Mouse (Mus musculus) MEL (cell line): ENCODE measurements around the gene Epb41. TPM values are rescaled to one million over a fixed set of nuclear protein-coding genes. Genes with fewer than 3 reads are reported as not detected.

Source experiments
- DNase-seq: peaks from one replicate; pipeline ENCODE4 v3.0.0; 2011; ENCODE audit warnings: low read depth, low spot score
- H3K27ac ChIP-seq: 2 replicates; pipeline ENCODE4 v1.5.1; 2012; ENCODE audit warnings: low read depth, mild to moderate bottlenecking, control low read depth, low read length, moderate library complexity; ENCODE audit not compliant: control insufficient read depth
- H3K27me3 ChIP-seq, 2 experiments: fragments of 150-350 bp in 1 of 2; sonication (generic) in 1 of 2; 2 replicates each; pipeline ENCODE4 v1.6.1; 2012; ENCODE audit warnings: low read length in 2 of 2, mild to moderate bottlenecking in 2 of 2, improper control_type of control experiment in 1 of 2, moderate library complexity in 1 of 2; ENCODE audit not compliant: insufficient read depth in 2 of 2, control insufficient read depth in 1 of 2
- H3K36me3 ChIP-seq, 2 experiments: 2 replicates each; pipeline ENCODE4 v1.6.1; 2012 to 2014; ENCODE audit warnings: low read length in 2 of 2, improper control_type of control experiment in 1 of 2, inconsistent platforms in 1 of 2, mild to moderate bottlenecking in 1 of 2; ENCODE audit not compliant: insufficient read depth in 2 of 2, control insufficient read depth in 1 of 2
- H3K4me1 ChIP-seq, 2 experiments: fragments of 150-350 bp in 1 of 2; sonication (generic) in 1 of 2; 2 replicates each; pipeline ENCODE4 v1.6.1; 2012; ENCODE audit warnings: low read length in 2 of 2, improper control_type of control experiment in 1 of 2, mild to moderate bottlenecking in 1 of 2; ENCODE audit not compliant: insufficient read depth in 2 of 2, control insufficient read depth in 1 of 2
- H3K4me3 ChIP-seq, 2 experiments: fragments of 150-350 bp in 1 of 2; sonication (generic) in 1 of 2; 2 replicates each; pipeline ENCODE4 v1.5.1; 2012; ENCODE audit warnings: low read depth in 2 of 2, low read length in 2 of 2, mild to moderate bottlenecking in 2 of 2, moderate library complexity in 2 of 2, control low read depth in 1 of 2, improper control_type of control experiment in 1 of 2; ENCODE audit not compliant: control insufficient read depth in 1 of 2, insufficient read depth in 1 of 2
- H3K79me2 ChIP-seq: 2 replicates; pipeline ENCODE4 v1.6.1; 2012; ENCODE audit warnings: mild to moderate bottlenecking, low read length, moderate library complexity; ENCODE audit not compliant: control insufficient read depth, poor library complexity, insufficient read depth
- H3K9ac ChIP-seq: 2 replicates; pipeline ENCODE4 v1.6.1; 2012; ENCODE audit warnings: low read depth, mild to moderate bottlenecking, control low read depth, low read length, moderate library complexity; ENCODE audit not compliant: control insufficient read depth, poor library complexity, severe bottlenecking
- H3K9me3 ChIP-seq: fragments of 150-350 bp; sonication (generic); replicated peaks from 2 replicates; pipeline ENCODE4 v1.6.1; 2012; ENCODE audit warnings: mild to moderate bottlenecking, low read length, improper control_type of control experiment, moderate library complexity; ENCODE audit not compliant: insufficient read depth
- BHLHE40 ChIP-seq: IDR thresholded peaks from 2 replicates; pipeline ENCODE4 v1.6.1; 2012; ENCODE audit warnings: low read depth, mild to moderate bottlenecking, inconsistent platforms, low read length, improper control_type of control experiment, borderline replicate concordance
- CHD1 ChIP-seq: IDR thresholded peaks from 2 replicates; pipeline ENCODE4 v1.6.1; 2012; ENCODE audit warnings: low read depth, mild to moderate bottlenecking, inconsistent platforms, low read length, improper control_type of control experiment
- CHD2 ChIP-seq: IDR thresholded peaks from 2 replicates; pipeline ENCODE4 v1.6.1; 2011; ENCODE audit warnings: low read length, improper control_type of control experiment
- CTCF ChIP-seq, 3 experiments: IDR thresholded peaks in 2 of 3; conservative IDR thresholded peaks in 1 of 3; 2 replicates each; pipeline ENCODE4 v1.5.1; 2011 to 2012; ENCODE audit warnings: low read length in 3 of 3, low read depth in 2 of 3, mild to moderate bottlenecking in 2 of 3, improper control_type of control experiment in 1 of 3, inconsistent platforms in 1 of 3, mixed read lengths in 1 of 3, moderate library complexity in 1 of 3; ENCODE audit not compliant: control insufficient read depth in 1 of 3, insufficient read depth in 1 of 3, poor library complexity in 1 of 3, severe bottlenecking in 1 of 3
- ETS1 ChIP-seq: IDR thresholded peaks from 2 replicates; pipeline ENCODE4 v1.6.1; 2012; ENCODE audit warnings: low read depth, mild to moderate bottlenecking, inconsistent platforms, low read length, improper control_type of control experiment, moderate library complexity
- KAT2A ChIP-seq: conservative IDR thresholded peaks from 2 replicates; pipeline ENCODE4 v1.6.1; 2012; ENCODE audit warnings: low read depth, low read length, improper control_type of control experiment, inconsistent platforms
- MAFK ChIP-seq: IDR thresholded peaks from 2 replicates; pipeline ENCODE4 v1.6.1; 2011; ENCODE audit warnings: low read depth, mild to moderate bottlenecking, low read length, improper control_type of control experiment, borderline replicate concordance
- MAZ ChIP-seq: IDR thresholded peaks from 2 replicates; pipeline ENCODE4 v1.6.1; 2012; ENCODE audit warnings: low read depth, mild to moderate bottlenecking, inconsistent platforms, low read length, improper control_type of control experiment
- MYC ChIP-seq: IDR thresholded peaks from 2 replicates; pipeline ENCODE4 v1.6.1; 2011; ENCODE audit warnings: low read depth, mild to moderate bottlenecking, low read length, improper control_type of control experiment, moderate library complexity
- NELFE ChIP-seq: IDR thresholded peaks from 2 replicates; pipeline ENCODE4 v1.6.1; 2011; ENCODE audit warnings: low read depth, low read length, improper control_type of control experiment
- NRF1 ChIP-seq: IDR thresholded peaks from 2 replicates; pipeline ENCODE4 v1.6.1; 2014; ENCODE audit warnings: low read depth, mild to moderate bottlenecking, inconsistent platforms, low read length, improper control_type of control experiment, moderate library complexity; ENCODE audit not compliant: poor library complexity, insufficient read depth, severe bottlenecking
- POLR2AphosphoS2 ChIP-seq: IDR thresholded peaks from 2 replicates; pipeline ENCODE4 v1.6.1; 2011; ENCODE audit warnings: low read length, improper control_type of control experiment
- POLR2AphosphoS5 ChIP-seq: IDR thresholded peaks from 2 replicates; pipeline ENCODE4 v1.6.1; 2012; ENCODE audit warnings: low read depth, borderline replicate concordance, mild to moderate bottlenecking, inconsistent platforms, low read length, moderate library complexity, mixed read lengths
- RCOR1 ChIP-seq: IDR thresholded peaks from 2 replicates; pipeline ENCODE4 v1.6.1; 2012; ENCODE audit warnings: low read depth, mild to moderate bottlenecking, inconsistent platforms, low read length, improper control_type of control experiment
- TBP ChIP-seq: IDR thresholded peaks from 2 replicates; pipeline ENCODE4 v1.8.0; 2011; ENCODE audit warnings: low read depth, low read length, improper control_type of control experiment
- TCF12 ChIP-seq: IDR thresholded peaks from 2 replicates; pipeline ENCODE4 v1.6.1; 2014; ENCODE audit warnings: low read depth, mild to moderate bottlenecking, inconsistent platforms, low read length, improper control_type of control experiment, moderate library complexity
- ZKSCAN1 ChIP-seq: IDR thresholded peaks from 2 replicates; pipeline ENCODE4 v1.6.1; 2012; ENCODE audit warnings: low read depth, mild to moderate bottlenecking, inconsistent platforms, low read length, improper control_type of control experiment, moderate library complexity
- ZNF384 ChIP-seq: IDR thresholded peaks from 2 replicates; pipeline ENCODE4 v1.6.1; 2012; ENCODE audit warnings: low read depth, mild to moderate bottlenecking, inconsistent platforms, low read length, improper control_type of control experiment
- polyA plus RNA-seq, 2 experiments: library from polyadenylated mRNA; stranded (reverse) in 1 of 2; unstranded in 1 of 2; fragments of >175 nt in 1 of 2; fragments of >200 nt in 1 of 2; gene quantifications; 2 replicates each; pipeline versions ENCODE4 v1.2.1 to v1.2.4; 2012; ENCODE audit warnings: low replicate concordance in 2 of 2, low read depth in 1 of 2; ENCODE audit not compliant: insufficient read length in 2 of 2, insufficient read depth in 1 of 2, missing spikeins in 1 of 2
- total RNA-seq: library from RNA; depleted of rRNA; stranded (reverse); fragments of 300-350 nt; gene quantifications from 2 replicates; pipeline ENCODE4 v1.2.3, GENCODE M21; 2012

The Epb41 gene
- total and polyA plus RNA-seq, 3 experiments, result 36.5 to 115 (median 44.3) TPM

GRCm38 (mm10) chr4:132062934-132063884 is 11.9 kb downstream of the Epb41 start:
- no peaks in the 10 kb centered on the region for H3K9me3 ChIP-seq
- TF ChIP-seq ETS1 (0 out of 2 replicates have a peak, but pooled peaks have one; percentile 31), NRF1 (no peak)
- TF ChIP-seq, all 39 proteins: peak for 1
- H3K36me3 ChIP-seq, result peaks cover 15 to 47% of the 10 kb centered on the region in 2 experiments
- peaks cover 24 to 45% of the 10 kb centered on the region in 2 experiments for H3K4me1 ChIP-seq
- H3K27me3 ChIP-seq, result no peaks in the 10 kb centered on the region
- peak; percentile 28 for DNase-seq
- no peak overlapping the region for H3K4me3 ChIP-seq
- peaks cover 59% of the 10 kb centered on the region for H3K79me2 ChIP-seq
- H3K27ac ChIP-seq, result no peak overlapping the region
- H3K9ac ChIP-seq, result no peak overlapping the region

- H3K4me1 ChIP-seq, result peaks cover 24 to 37% of the 10 kb centered on the region in 2 experiments
- no peak overlapping the region for H3K4me3 ChIP-seq
- TF ChIP-seq MYC (no peak), NELFE (no peak), KAT2A (no peak), TCF12 (no peak), ZNF384 (no peak), CHD1 (no peak), CTCF (IDR thresholded peaks at IDR 0.05 in 2 of 3, conservative IDR thresholded peaks at IDR 0.05 in 1 of 3; ENCODE audit: control insufficient read depth in 1 of 3, insufficient read depth in 1 of 3, low read depth in 2 of 3, low read length in 3 of 3, poor library complexity in 1 of 3, severe bottlenecking in 1 of 3) (no peak), ZKSCAN1 (no peak), MAFK (no peak), MAZ (no peak), POLR2AphosphoS2 (no peak), BHLHE40 (no peak), TBP (no peak), ETS1 (no peak), POLR2AphosphoS5 (no peak), NRF1 (no peak), CHD2 (no peak), RCOR1 (no peak)
- H3K27ac ChIP-seq, result no peak overlapping the region
- H3K9ac ChIP-seq, result no peak overlapping the region
- H3K27me3 ChIP-seq, result no peaks in the 10 kb centered on the region
- H3K36me3 ChIP-seq, result peaks cover 17 to 40% of the 10 kb centered on the region in 2 experiments
- H3K9me3 ChIP-seq, result no peaks in the 10 kb centered on the region
- peaks cover 57% of the 10 kb centered on the region for H3K79me2 ChIP-seq
- no peak for DNase-seq
Measured at GRCm38 (mm10) chr4:132062289-132062688, 12.8 kb downstream of the Epb41 start.
